Mouse (Mus musculus) lung, postnatal 0 days (tissue): ENCODE results near the gene Uqcc3.

Experiments
- CTCF ChIP-seq: IDR thresholded peaks from 2 replicates; pipeline ENCODE4 v1.5.1; 2016; ENCODE audit warnings: antibody characterized with exemption, mild to moderate bottlenecking
- EP300 ChIP-seq: IDR thresholded peaks from 2 replicates; pipeline ENCODE4 v1.6.1; 2016; ENCODE audit warnings: antibody characterized with exemption, mild to moderate bottlenecking, control low read depth

DNA sequence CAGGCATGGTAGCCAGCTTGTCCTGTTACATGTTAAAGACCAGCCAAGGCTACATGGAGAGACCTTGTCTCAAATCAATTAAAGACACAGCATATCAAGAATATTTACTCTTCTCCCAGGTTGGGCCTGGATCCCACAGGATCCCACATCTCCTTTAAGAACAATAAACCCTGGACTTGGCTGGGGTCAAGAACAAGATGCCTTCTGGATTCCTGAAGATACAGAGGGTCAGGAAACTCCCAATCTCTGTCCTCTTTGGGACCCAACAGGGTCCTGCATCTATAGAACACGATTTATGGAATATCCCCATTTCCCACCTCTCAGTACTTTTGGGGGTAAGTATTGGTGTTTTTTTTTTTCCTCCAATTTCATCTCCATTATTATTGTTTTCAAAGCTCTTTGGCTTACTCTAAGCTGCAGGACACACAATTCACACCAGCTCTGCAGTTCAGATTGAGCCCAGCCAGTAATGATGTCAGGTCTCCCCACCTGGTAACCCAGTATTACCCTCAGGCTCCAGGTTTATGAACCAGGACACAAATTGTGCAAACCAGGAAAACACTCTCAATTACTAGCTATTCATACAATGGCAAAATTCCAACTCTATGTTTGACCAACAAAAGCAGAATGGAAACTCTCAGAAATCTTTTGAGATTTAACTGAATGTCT, 6.3 kb upstream of the Uqcc3 start:
- TF ChIP-seq CTCF: no peak
- no peak; the same call in 1 of the 2 replicates for TF ChIP-seq EP300
